8 mouse cellular contexts compared by ENCODE assay signal in genomic region chr9:45839139-45839981, GRCm38 (mm10). TPM values are rescaled to one million over a fixed set of nuclear protein-coding genes. Genes with fewer than 3 reads are reported as not detected.
DNase-seq lines count a peak whose midpoint lies in the region; ATAC-seq lines count a peak whose summit lies in the region.

No protein-coding gene starts in this region.

- peak; percentile 16 to 23 for DNase-seq in kidney, adult 8-10 months
- no peak for DNase-seq in kidney, adult 11 months
- DNase-seq in hindbrain, embryonic 10.5 days (ENCODE audit: low spot score): no peak
- no peak for DNase-seq in neural tube, embryonic 11.5 days (ENCODE audit: low spot score)
- DNase-seq in c-Kit-positive CD71-positive TER-119-positive erythroid progenitor cells, embryonic 14.5 days (ENCODE audit: low spot score): no peak
- DNase-seq in spleen, postnatal 36 days (ENCODE audit: low spot score in 2 of 2): no peak

- H3K27ac ChIP-seq in embryonic facial prominence, embryonic 12.5 days: no peak overlapping the region
- peak overlapping the region; percentile 84 for H3K27ac ChIP-seq in hindbrain, embryonic 10.5 days
- H3K27ac ChIP-seq in liver, embryonic 12.5 days: no peak overlapping the region
- H3K27ac ChIP-seq in neural tube, embryonic 11.5 days (ENCODE audit: low read depth, low read length): no peak overlapping the region

- no peaks in the 10 kb centered on the region for H3K9me3 ChIP-seq in embryonic facial prominence, embryonic 12.5 days
- H3K9me3 ChIP-seq in hindbrain, embryonic 10.5 days: no peaks in the 10 kb centered on the region
- no peaks in the 10 kb centered on the region for H3K9me3 ChIP-seq in liver, embryonic 12.5 days (replicated peaks)
- H3K9me3 ChIP-seq in neural tube, embryonic 11.5 days (ENCODE audit: control insufficient read depth, low read length): no peaks in the 10 kb centered on the region

- peak overlapping the region; percentile 89 for H3K4me2 ChIP-seq in embryonic facial prominence, embryonic 12.5 days (replicated peaks)
- H3K4me2 ChIP-seq in liver, embryonic 12.5 days: peak overlapping the region; percentile 76
- peak overlapping the region; percentile 61 for H3K4me2 ChIP-seq in neural tube, embryonic 11.5 days (ENCODE audit: low read depth)

- no peaks in the 10 kb centered on the region for H3K36me3 ChIP-seq in embryonic facial prominence, embryonic 12.5 days
- no peaks in the 10 kb centered on the region for H3K36me3 ChIP-seq in hindbrain, embryonic 10.5 days
- H3K36me3 ChIP-seq in liver, embryonic 12.5 days: no peaks in the 10 kb centered on the region
- no peaks in the 10 kb centered on the region for H3K36me3 ChIP-seq in neural tube, embryonic 11.5 days (ENCODE audit: control insufficient read depth, insufficient read depth, low read length)

- no peaks in the 10 kb centered on the region for H3K27me3 ChIP-seq in embryonic facial prominence, embryonic 12.5 days
- no peaks in the 10 kb centered on the region for H3K27me3 ChIP-seq in hindbrain, embryonic 10.5 days (ENCODE audit: insufficient read depth, poor library complexity, severe bottlenecking)
- H3K27me3 ChIP-seq in liver, embryonic 12.5 days (replicated peaks): peaks cover 30% of the 10 kb centered on the region
- no peaks in the 10 kb centered on the region for H3K27me3 ChIP-seq in neural tube, embryonic 11.5 days (ENCODE audit: control insufficient read depth, insufficient read depth, low read length)

- peak overlapping the region; percentile 78 for H3K4me3 ChIP-seq in embryonic facial prominence, embryonic 12.5 days
- peak overlapping the region; percentile 69 for H3K4me3 ChIP-seq in hindbrain, embryonic 10.5 days
- H3K4me3 ChIP-seq in liver, embryonic 12.5 days: peak overlapping the region; percentile 64
- peak overlapping the region; percentile 74 for H3K4me3 ChIP-seq in neural tube, embryonic 11.5 days (ENCODE audit: low read depth, low read length)

- peak overlapping the region; percentile 89 for H3K9ac ChIP-seq in embryonic facial prominence, embryonic 12.5 days
- H3K9ac ChIP-seq in liver, embryonic 12.5 days: peak overlapping the region; percentile 61
- H3K9ac ChIP-seq in neural tube, embryonic 11.5 days (ENCODE audit: low read length): peak overlapping the region; percentile 58

- ATAC-seq in embryonic facial prominence, embryonic 12.5 days (ENCODE audit: insufficient number of reproducible peaks, insufficient read depth, low FRiP score, low TSS enrichment): 0 out of 2 replicates have a peak, but pooled peaks have one; percentile 11
- peak; percentile 40 for ATAC-seq in liver, embryonic 12.5 days
- ATAC-seq in neural tube, embryonic 11.5 days (ENCODE audit: insufficient read depth, low FRiP score, low TSS enrichment): no peak

- 10% methylated on average over 17 of the region's 17 CpGs for WGBS in embryonic facial prominence, embryonic 12.5 days
- 16% methylated on average over 17 of the region's 17 CpGs for WGBS in hindbrain, embryonic 10.5 days
- 11% methylated on average over 17 of the region's 17 CpGs for WGBS in liver, embryonic 12.5 days (ENCODE audit: insufficient replicate concordance)
- 15% methylated on average over 16 of the region's 17 CpGs for WGBS in neural tube, embryonic 11.5 days

- H3K4me1 ChIP-seq in embryonic facial prominence, embryonic 12.5 days: peaks cover 25% of the 10 kb centered on the region
- H3K4me1 ChIP-seq in hindbrain, embryonic 10.5 days (replicated peaks): peaks cover 41% of the 10 kb centered on the region
- H3K4me1 ChIP-seq in liver, embryonic 12.5 days: peaks cover 34% of the 10 kb centered on the region
- H3K4me1 ChIP-seq in neural tube, embryonic 11.5 days (ENCODE audit: control insufficient read depth, insufficient read depth, low read length): peaks cover 11% of the 10 kb centered on the region

RNA-seq across cellular contexts. Expression of gene Bace1, which starts 1.0 kb away (rescaled TPM):
- 33.1 and 35.2 TPM in 2 replicates for polyA plus RNA-seq in embryonic facial prominence, embryonic 12.5 days (2016; fragmentation: Nextera tagmentation; extraction: Ambion mirVana)
- polyA plus RNA-seq in hindbrain, embryonic 10.5 days (2016; fragmentation: Nextera tagmentation; extraction: Ambion mirVana): 24.0 and 29.6 TPM in 2 replicates
- 9.0 and 9.4 TPM in 2 replicates for polyA plus RNA-seq in liver, embryonic 12.5 days (2016; fragmentation: Nextera tagmentation; extraction: Ambion mirVana)
- 30.6 and 32.2 TPM in 2 replicates for polyA plus RNA-seq in neural tube, embryonic 11.5 days (2014; fragmentation: Nextera tagmentation; extraction: Ambion mirVana)

RNA-seq across cellular contexts. Expression of gene Cep164, which starts 10.9 kb away (rescaled TPM):
- 21.2 and 22.8 TPM in 2 replicates for polyA plus RNA-seq in embryonic facial prominence, embryonic 12.5 days (2016; fragmentation: Nextera tagmentation; extraction: Ambion mirVana)
- 16.0 and 20.9 TPM in 2 replicates for polyA plus RNA-seq in hindbrain, embryonic 10.5 days (2016; fragmentation: Nextera tagmentation; extraction: Ambion mirVana)
- 6.2 and 8.2 TPM in 2 replicates for polyA plus RNA-seq in liver, embryonic 12.5 days (2016; fragmentation: Nextera tagmentation; extraction: Ambion mirVana)
- polyA plus RNA-seq in neural tube, embryonic 11.5 days (2014; fragmentation: Nextera tagmentation; extraction: Ambion mirVana): 14.0 and 19.7 TPM in 2 replicates

Comparison
In these comparisons a context has a peak if more than half of its experiments do, and no peak if none do; other contexts are left out.
1. DNase-seq: peak in kidney, adult 8-10 months (2 of 2); none in kidney, adult 11 months (single experiment), hindbrain, embryonic 10.5 days (single experiment), neural tube, embryonic 11.5 days (single experiment), c-Kit-positive CD71-positive TER-119-positive erythroid progenitor cells, embryonic 14.5 days (single experiment) and spleen, postnatal 36 days (0 of 2).
2. Peak in every context shown above with its lines, with median percentiles within 50 percentile points of each other: H3K4me2 ChIP-seq, H3K4me3 ChIP-seq and H3K9ac ChIP-seq.